Mouse (Mus musculus) kidney, adult 2 months (tissue): ENCODE results near the gene Tut1.

ENCODE experiments used
- CTCF ChIP-seq: fragments of 200-500 bp; conservative IDR thresholded peaks from 2 replicates; pipeline ENCODE4 v1.5.1; 2011; ENCODE audit warnings: low read depth, mild to moderate bottlenecking, control low read depth, low read length, moderate library complexity, mixed read lengths; ENCODE audit not compliant: insufficient read depth, insufficient read length
- POLR2A ChIP-seq: fragments of 200-500 bp; IDR thresholded peaks from one replicate; pipeline ENCODE4 v1.6.1; 2011; ENCODE audit warnings: low read depth, low read length, control low read depth

GRCm38 (mm10) chr19:8911810-8912209, 41.8 kb upstream of the Tut1 start:
- TF ChIP-seq POLR2A (no peak), CTCF (no peak)
